Mouse (Mus musculus): ENCODE measurements around the gene Vmn1r4.

DNA sequence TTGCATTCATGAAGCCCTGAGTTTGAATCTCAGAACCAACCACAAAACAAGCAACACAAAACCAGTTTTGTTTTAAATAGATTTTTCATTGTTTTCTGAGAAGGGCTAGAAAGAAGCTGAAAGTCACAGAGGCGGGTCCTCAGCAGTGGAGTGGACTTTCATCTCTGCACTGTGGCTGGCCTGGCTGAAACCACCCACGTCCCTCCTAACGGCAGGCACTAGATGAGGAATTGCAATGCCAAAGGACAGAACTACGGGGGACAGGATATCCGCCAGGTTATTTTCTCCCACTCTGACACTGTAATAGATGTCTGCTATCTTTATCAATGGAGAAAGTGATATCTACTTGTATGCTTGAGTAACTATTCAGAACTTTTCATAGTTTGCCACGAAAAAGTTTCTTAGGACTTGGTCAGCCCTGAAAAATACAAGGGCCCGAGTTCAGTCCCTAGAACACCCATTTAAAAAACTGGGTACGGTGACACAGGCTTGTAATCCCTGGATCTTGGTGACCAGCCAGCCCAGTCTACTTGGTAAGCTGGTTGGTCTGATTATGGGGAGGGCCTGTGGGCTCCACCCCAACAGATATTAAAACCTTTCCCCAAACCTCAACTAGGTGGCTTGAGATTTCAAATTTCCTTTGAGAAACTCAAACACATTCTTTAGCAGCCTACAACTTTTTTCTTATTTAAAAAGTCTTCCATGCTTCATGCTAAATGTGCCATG, 17.5 kb upstream of the Vmn1r4 start:
- TF ChIP-seq POLR2A (IDR thresholded peaks at IDR 0.05; ENCODE audit: low read depth, low read length), result no peak
- TF ChIP-seq CTCF (conservative IDR thresholded peaks at IDR 0.05; ENCODE audit: insufficient read depth, insufficient read length, low read depth, low read length), result no peak

All from kidney, adult 2 months (tissue).